Mouse (Mus musculus): ENCODE data around the gene Igfbp5. TPM values are rescaled to one million over a fixed set of nuclear protein-coding genes. Genes with fewer than 3 reads are reported as not detected.
A peak's percentile ranks its signal among the peaks of the same experiment; 100 is the strongest.

Igfbp5 gene
- polyA plus RNA-seq, 1 experiment from 2014 or later: 90.1 TPM

DNA sequence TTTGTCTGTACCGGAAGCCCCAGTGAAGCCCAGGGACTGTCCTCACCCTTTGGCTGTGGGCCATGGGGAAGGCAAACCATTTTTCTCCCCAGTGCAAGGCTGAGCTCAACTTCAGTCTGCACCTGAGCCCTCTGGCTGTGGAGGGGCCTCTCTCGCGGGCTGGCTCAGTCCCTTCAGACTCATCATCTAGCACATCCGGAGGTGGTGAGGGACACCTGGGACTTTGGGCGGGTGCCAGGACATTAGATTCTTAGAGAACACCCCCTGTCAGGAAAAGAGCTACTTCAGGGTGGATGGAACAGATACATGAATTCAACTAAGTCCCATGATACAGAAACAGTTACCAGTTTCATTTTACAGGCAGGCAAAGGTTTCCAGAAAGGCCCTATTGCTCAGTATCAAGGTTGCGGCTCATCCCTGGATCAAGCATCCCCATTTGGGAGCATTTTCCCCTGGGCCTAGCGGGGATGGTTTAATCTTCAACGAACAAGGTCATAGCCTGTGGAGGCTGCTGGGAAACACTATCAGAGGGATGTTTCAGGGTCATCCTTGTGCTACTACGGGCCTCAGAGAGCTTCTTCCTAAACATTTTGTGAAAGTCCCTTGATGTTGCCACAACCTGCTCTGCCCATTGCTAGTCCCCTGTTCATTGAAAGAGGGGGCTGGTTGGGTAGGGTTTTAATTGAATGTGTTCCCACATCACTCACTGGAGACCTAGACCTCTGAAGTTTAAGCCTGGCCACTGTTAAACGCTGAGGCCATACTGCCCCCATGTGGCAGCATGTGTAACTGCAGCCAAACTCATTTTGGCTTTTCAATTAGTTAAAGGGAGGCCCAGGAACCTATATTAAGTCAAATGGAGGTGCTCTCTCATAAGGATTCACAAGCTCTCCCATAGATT is 20.1 kb downstream of the Igfbp5 start:
- no peak overlapping the region for H3K9ac ChIP-seq (ENCODE audit: low read length)
- no peaks in the 10 kb centered on the region for H3K27me3 ChIP-seq (ENCODE audit: control insufficient read depth, insufficient read depth, low read length)
- ATAC-seq (ENCODE audit: insufficient number of reproducible peaks, insufficient read depth, low FRiP score, low read depth): no peak
- no peaks in the 10 kb centered on the region for H3K9me3 ChIP-seq (ENCODE audit: control insufficient read depth, low read length)
- no peak overlapping the region for H3K4me2 ChIP-seq (ENCODE audit: low read length)
- H3K4me3 ChIP-seq (ENCODE audit: control insufficient read depth in 1 of 2, insufficient read depth in 1 of 2, low read depth in 1 of 2, low read length in 2 of 2): no peak overlapping the region
- 47% methylated on average over 10 of the region's 10 CpGs for WGBS
- H3K4me1 ChIP-seq (ENCODE audit: control insufficient read depth in 2 of 2, insufficient read depth in 2 of 2, low read length in 2 of 2): no peaks in the 10 kb centered on the region
- no peak overlapping the region for H3K27ac ChIP-seq (replicated peaks in 1 of 2; ENCODE audit: control insufficient read depth in 1 of 2, insufficient read depth in 1 of 2, low read depth in 2 of 2, low read length in 2 of 2)
- peaks cover 21% of the 10 kb centered on the region for H3K36me3 ChIP-seq (ENCODE audit: control insufficient read depth, insufficient read depth, low read length)

DNA sequence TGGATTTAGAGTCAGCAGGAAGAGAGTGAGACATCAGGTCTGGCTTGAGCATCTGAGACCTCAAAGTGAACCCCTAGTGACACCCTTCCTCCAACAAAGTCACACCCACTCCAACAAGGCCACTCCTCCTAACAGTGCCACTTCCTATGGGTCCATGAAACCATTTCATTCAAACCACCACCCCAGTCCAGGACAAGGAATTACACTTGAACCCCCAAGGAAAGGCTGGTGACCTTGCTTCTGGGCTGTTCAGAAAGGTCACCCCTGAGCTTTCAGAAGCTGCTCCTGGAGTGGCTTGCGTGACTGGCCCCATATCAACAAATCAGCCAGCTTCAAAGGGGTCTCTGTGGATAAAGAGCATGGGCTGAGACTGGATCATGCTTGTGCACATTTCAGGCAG is 20.9 kb downstream of the Igfbp5 start:
- WGBS: 61% methylated on average over 1 of the region's 1 CpGs
- no peak overlapping the region for H3K4me3 ChIP-seq (ENCODE audit: control insufficient read depth in 1 of 2, insufficient read depth in 1 of 2, low read depth in 1 of 2, low read length in 2 of 2)
- ATAC-seq (ENCODE audit: insufficient number of reproducible peaks, insufficient read depth, low FRiP score, low read depth): no peak
- peaks cover 13% of the 10 kb centered on the region for H3K36me3 ChIP-seq (ENCODE audit: control insufficient read depth, insufficient read depth, low read length)
- no peaks in the 10 kb centered on the region for H3K27me3 ChIP-seq (ENCODE audit: control insufficient read depth, insufficient read depth, low read length)
- H3K4me2 ChIP-seq (ENCODE audit: low read length): no peak overlapping the region
- H3K4me1 ChIP-seq (ENCODE audit: control insufficient read depth in 2 of 2, insufficient read depth in 2 of 2, low read length in 2 of 2): no peaks in the 10 kb centered on the region
- no peaks in the 10 kb centered on the region for H3K9me3 ChIP-seq (ENCODE audit: control insufficient read depth, low read length)
- no peak overlapping the region for H3K27ac ChIP-seq (replicated peaks in 1 of 2; ENCODE audit: control insufficient read depth in 1 of 2, insufficient read depth in 1 of 2, low read depth in 2 of 2, low read length in 2 of 2)
- H3K9ac ChIP-seq (ENCODE audit: low read length): no peak overlapping the region

GRCm38 (mm10) chr1:72849037-72849436 is 25.6 kb downstream of the Igfbp5 start:
- Histone ChIP-seq H3K9ac (ENCODE audit: low read length) (no peak overlapping the region), H3K36me3 (ENCODE audit: control insufficient read depth, insufficient read depth, low read length) (no peaks in the 10 kb centered on the region), H3K27ac (replicated peaks in 1 of 2; ENCODE audit: control insufficient read depth in 1 of 2, insufficient read depth in 1 of 2, low read depth in 2 of 2, low read length in 2 of 2) (no peak overlapping the region), H3K4me3 (ENCODE audit: control insufficient read depth in 1 of 2, insufficient read depth in 1 of 2, low read depth in 1 of 2, low read length in 2 of 2) (no peak overlapping the region), H3K4me2 (ENCODE audit: low read length) (no peak overlapping the region), H3K9me3 (ENCODE audit: control insufficient read depth, low read length) (no peaks in the 10 kb centered on the region), H3K4me1 (ENCODE audit: control insufficient read depth in 2 of 2, insufficient read depth in 2 of 2, low read length in 2 of 2) (no peaks in the 10 kb centered on the region), H3K27me3 (ENCODE audit: control insufficient read depth, insufficient read depth, low read length) (no peaks in the 10 kb centered on the region)
- WGBS: 86% methylated on average over 8 of the region's 8 CpGs
- no peak for ATAC-seq (ENCODE audit: insufficient number of reproducible peaks, insufficient read depth, low FRiP score, low read depth)

DNA sequence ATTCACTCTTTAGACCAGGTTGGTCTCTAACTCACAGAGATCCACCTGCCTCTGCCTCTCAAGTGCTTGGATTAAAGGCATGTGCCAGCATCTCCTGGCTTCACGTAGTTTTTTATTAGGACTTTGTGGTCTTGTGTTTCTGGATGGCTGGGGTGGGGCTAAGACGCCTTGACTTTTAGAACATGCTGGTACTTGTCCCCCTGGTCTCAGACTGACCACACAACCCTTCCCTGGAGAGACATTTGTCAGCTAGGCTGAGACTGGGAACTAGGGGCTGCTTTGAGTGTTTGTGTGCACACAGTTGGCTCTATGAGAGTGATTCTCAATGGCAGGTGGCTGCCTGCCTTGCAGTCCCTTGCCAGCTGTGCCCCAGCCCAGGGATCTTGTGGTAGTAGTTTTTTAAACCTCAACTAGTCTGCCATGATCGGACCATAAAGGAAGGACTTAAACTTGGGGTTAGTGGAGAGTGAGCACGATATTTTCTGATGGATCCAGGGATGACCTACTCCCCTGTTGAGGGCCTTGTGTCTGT is 26.8 kb downstream of the Igfbp5 start:
- no peak overlapping the region for H3K9ac ChIP-seq (ENCODE audit: low read length)
- H3K9me3 ChIP-seq (ENCODE audit: control insufficient read depth, low read length): no peaks in the 10 kb centered on the region
- no peak overlapping the region for H3K4me3 ChIP-seq (ENCODE audit: control insufficient read depth in 1 of 2, insufficient read depth in 1 of 2, low read depth in 1 of 2, low read length in 2 of 2)
- no peak overlapping the region for H3K4me2 ChIP-seq (ENCODE audit: low read length)
- H3K4me1 ChIP-seq (ENCODE audit: control insufficient read depth in 2 of 2, insufficient read depth in 2 of 2, low read length in 2 of 2): 0 out of 4 replicates have a peak, but pooled peaks cover 0 to 3% of the 10 kb centered on the region in 2 experiments
- H3K27me3 ChIP-seq (ENCODE audit: control insufficient read depth, insufficient read depth, low read length): no peaks in the 10 kb centered on the region
- WGBS: 84% methylated on average over 4 of the region's 4 CpGs
- no peak overlapping the region for H3K27ac ChIP-seq (replicated peaks in 1 of 2; ENCODE audit: control insufficient read depth in 1 of 2, insufficient read depth in 1 of 2, low read depth in 2 of 2, low read length in 2 of 2)
- H3K36me3 ChIP-seq (ENCODE audit: control insufficient read depth, insufficient read depth, low read length): no peaks in the 10 kb centered on the region
- no peak for ATAC-seq (ENCODE audit: insufficient number of reproducible peaks, insufficient read depth, low FRiP score, low read depth)

DNA sequence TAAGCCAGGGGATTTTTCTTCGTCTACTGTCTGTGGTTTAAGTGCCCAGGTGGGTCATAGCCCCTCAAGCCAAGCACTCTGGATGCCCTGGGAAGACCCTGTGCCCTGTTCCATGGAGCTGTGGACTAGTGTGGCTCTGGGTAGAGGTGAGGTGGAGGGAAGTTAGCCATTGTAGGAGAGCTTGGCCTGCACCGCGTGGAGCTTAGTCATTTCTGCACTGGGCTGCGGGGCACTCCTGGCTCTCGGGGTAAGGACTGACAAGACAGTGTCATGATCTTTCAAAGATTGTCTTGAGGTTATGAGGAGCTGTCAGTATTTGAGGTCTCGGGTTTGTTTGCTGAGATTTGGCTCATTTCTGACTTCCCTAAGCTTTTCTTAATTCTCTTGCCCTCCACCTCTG is 30.0 kb downstream of the Igfbp5 start:
- ATAC-seq (ENCODE audit: insufficient number of reproducible peaks, insufficient read depth, low FRiP score, low read depth): no peak
- H3K4me3 ChIP-seq (ENCODE audit: control insufficient read depth in 1 of 2, insufficient read depth in 1 of 2, low read depth in 1 of 2, low read length in 2 of 2): no peak overlapping the region
- no peak overlapping the region for H3K9ac ChIP-seq (ENCODE audit: low read length)
- no peaks in the 10 kb centered on the region for H3K36me3 ChIP-seq (ENCODE audit: control insufficient read depth, insufficient read depth, low read length)
- no peaks in the 10 kb centered on the region for H3K9me3 ChIP-seq (ENCODE audit: control insufficient read depth, low read length)
- no peak overlapping the region for H3K4me2 ChIP-seq (ENCODE audit: low read length)
- no peaks in the 10 kb centered on the region for H3K27me3 ChIP-seq (ENCODE audit: control insufficient read depth, insufficient read depth, low read length)
- H3K27ac ChIP-seq (replicated peaks in 1 of 2; ENCODE audit: control insufficient read depth in 1 of 2, insufficient read depth in 1 of 2, low read depth in 2 of 2, low read length in 2 of 2): no peak overlapping the region
- 85% methylated on average over 6 of the region's 6 CpGs for WGBS
- peaks cover 7 to 10% of the 10 kb centered on the region in 2 experiments for H3K4me1 ChIP-seq (ENCODE audit: control insufficient read depth in 2 of 2, insufficient read depth in 2 of 2, low read length in 2 of 2)

GRCm38 (mm10) chr1:72842666-72843459 is 31.8 kb downstream of the Igfbp5 start:
- H3K4me3 ChIP-seq (ENCODE audit: control insufficient read depth in 1 of 2, insufficient read depth in 1 of 2, low read depth in 1 of 2, low read length in 2 of 2): no peak overlapping the region
- H3K27ac ChIP-seq (replicated peaks in 1 of 2; ENCODE audit: control insufficient read depth in 1 of 2, insufficient read depth in 1 of 2, low read depth in 2 of 2, low read length in 2 of 2): no peak overlapping the region
- no peak for ATAC-seq (ENCODE audit: insufficient number of reproducible peaks, insufficient read depth, low FRiP score, low read depth)
- no peaks in the 10 kb centered on the region for H3K9me3 ChIP-seq (ENCODE audit: control insufficient read depth, low read length)
- no peak overlapping the region for H3K9ac ChIP-seq (ENCODE audit: low read length)
- no peak overlapping the region for H3K4me2 ChIP-seq (ENCODE audit: low read length)
- H3K4me1 ChIP-seq (ENCODE audit: control insufficient read depth in 2 of 2, insufficient read depth in 2 of 2, low read length in 2 of 2): peaks cover 10 to 19% of the 10 kb centered on the region in 2 experiments
- H3K36me3 ChIP-seq (ENCODE audit: control insufficient read depth, insufficient read depth, low read length): no peaks in the 10 kb centered on the region
- no peaks in the 10 kb centered on the region for H3K27me3 ChIP-seq (ENCODE audit: control insufficient read depth, insufficient read depth, low read length)
- 69% methylated on average over 18 of the region's 18 CpGs for WGBS

GRCm38 (mm10) chr1:72839791-72840190 is 34.9 kb downstream of the Igfbp5 start:
- no peak for ATAC-seq (ENCODE audit: insufficient number of reproducible peaks, insufficient read depth, low FRiP score, low read depth)
- no peak overlapping the region for H3K9ac ChIP-seq (ENCODE audit: low read length)
- WGBS: 57% methylated on average over 7 of the region's 7 CpGs
- no peaks in the 10 kb centered on the region for H3K36me3 ChIP-seq (ENCODE audit: control insufficient read depth, insufficient read depth, low read length)
- 0 out of 4 replicates have a peak overlapping the region, but pooled peaks of 1 of the 2 experiments have one; percentile 3 for H3K27ac ChIP-seq (replicated peaks in 1 of 2; ENCODE audit: control insufficient read depth in 1 of 2, insufficient read depth in 1 of 2, low read depth in 2 of 2, low read length in 2 of 2)
- peaks cover 10 to 19% of the 10 kb centered on the region in 2 experiments for H3K4me1 ChIP-seq (ENCODE audit: control insufficient read depth in 2 of 2, insufficient read depth in 2 of 2, low read length in 2 of 2)
- no peaks in the 10 kb centered on the region for H3K9me3 ChIP-seq (ENCODE audit: control insufficient read depth, low read length)
- no peak overlapping the region for H3K4me2 ChIP-seq (ENCODE audit: low read length)
- H3K27me3 ChIP-seq (ENCODE audit: control insufficient read depth, insufficient read depth, low read length): no peaks in the 10 kb centered on the region
- H3K4me3 ChIP-seq (ENCODE audit: control insufficient read depth in 1 of 2, insufficient read depth in 1 of 2, low read depth in 1 of 2, low read length in 2 of 2): no peak overlapping the region
